Mouse (Mus musculus) urinary bladder, postnatal 14 days (tissue): Measurements from ENCODE around the gene Ermard.

Experiments used
- DNase-seq: peaks from one replicate; pipeline ENCODE4 v3.0.0; 2021; ENCODE audit warnings: low spot score

The Ermard gene

DNA sequence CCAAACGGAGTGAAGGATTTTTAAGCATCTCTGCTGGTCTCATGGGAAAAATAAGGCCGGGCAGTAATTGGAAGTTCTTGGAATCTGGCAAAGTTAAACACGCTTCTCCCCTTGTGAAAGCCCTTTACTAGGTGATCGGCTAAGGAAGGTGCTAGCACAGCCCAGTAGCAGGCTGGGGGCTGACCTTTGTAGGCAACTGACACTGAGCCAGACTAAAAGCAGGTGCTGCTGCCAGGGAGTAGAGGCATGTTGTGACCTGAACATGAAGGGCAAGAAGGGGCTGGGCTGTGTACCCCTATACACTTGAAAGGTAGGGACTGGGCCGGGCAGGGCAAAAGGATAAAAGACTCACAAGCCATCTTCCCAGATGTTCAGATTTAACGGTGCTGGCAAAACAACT lies 19.3 kb downstream of the Ermard start:
- DNase-seq, result no peak

DNA sequence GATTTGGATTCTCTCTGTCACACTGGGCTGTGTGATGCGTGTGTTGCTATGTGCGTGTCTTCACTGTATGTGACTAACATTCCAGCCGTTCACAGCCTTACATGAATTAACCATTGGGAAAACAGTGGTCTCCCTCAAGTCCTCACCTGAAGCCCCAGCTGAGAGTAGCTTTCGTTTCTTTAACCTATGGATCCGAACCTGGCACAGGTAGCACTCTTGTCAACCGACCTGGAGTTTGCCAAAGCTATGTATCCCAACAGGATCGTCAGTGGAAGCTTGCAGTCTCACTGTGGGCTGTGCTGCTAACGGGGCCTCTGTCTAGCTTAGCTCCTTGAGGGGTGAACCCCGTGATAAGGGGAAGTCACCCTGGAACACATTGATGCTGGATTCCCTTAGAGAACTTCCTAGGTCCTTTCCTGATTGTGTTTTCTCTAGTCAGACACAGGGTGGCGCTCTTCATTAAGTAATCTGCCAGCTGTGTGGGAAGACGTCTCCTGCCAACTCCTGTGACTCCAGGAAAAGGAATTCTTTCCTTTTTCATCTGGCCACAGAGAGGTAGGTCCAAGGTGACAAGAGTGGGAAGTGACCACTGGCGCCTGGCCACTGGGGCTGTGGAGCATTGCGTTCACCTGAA lies 24.5 kb downstream of the Ermard start:
- peak; percentile 60 for DNase-seq

GRCm38 (mm10) chr17:15066066-15066465 lies 25.1 kb downstream of the Ermard start:
- no peak for DNase-seq

- DNase-seq, result no peak
Observed at GRCm38 (mm10) chr17:15066911-15067310, 25.9 kb downstream of the Ermard start.

GRCm38 (mm10) chr17:15068040-15068792 lies 27.2 kb downstream of the Ermard start:
- no peak for DNase-seq

DNA sequence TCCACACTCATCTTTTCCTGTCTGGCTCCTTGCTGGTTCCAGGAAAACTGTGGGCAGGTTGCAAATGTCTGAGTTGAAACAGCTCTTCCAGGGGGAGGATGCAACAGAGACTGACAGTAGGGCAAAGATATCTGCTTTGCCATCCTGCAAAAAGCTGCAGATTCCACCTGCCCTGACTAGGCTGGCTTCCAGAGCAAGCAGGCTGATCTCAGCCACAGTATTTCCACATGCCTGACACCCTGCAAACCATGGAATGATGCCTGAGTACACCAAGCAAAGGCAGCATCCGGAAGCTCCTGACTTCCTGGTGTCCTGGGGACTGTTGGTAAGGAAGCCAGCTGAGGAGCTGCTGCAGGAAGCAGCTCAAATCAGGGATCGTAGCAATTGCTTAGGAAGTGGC lies 28.1 kb downstream of the Ermard start:
- DNase-seq, result no peak

- no peak for DNase-seq
Observed at GRCm38 (mm10) chr17:15072211-15072610, 31.2 kb downstream of the Ermard start.

DNA sequence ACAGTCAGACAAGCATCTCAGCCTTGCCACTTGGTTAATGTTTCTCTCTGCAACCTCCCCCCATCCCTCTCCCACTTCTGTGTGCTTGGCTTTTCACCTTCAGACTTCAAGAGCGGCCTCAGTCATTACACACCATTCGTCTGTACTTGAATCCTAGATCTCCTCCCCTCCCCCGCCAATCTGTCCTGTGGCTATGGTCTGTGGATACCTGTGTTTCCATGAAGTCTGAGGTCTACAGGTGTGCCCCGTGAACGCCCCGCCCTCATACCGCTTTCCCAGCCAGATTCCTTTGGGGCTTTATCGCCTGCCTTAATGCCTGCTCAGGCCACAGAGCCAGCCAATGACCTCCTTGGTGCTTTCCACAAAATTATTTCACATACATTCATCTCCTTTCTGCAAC lies 34.0 kb downstream of the Ermard start:
- peak; percentile 28 for DNase-seq

DNA sequence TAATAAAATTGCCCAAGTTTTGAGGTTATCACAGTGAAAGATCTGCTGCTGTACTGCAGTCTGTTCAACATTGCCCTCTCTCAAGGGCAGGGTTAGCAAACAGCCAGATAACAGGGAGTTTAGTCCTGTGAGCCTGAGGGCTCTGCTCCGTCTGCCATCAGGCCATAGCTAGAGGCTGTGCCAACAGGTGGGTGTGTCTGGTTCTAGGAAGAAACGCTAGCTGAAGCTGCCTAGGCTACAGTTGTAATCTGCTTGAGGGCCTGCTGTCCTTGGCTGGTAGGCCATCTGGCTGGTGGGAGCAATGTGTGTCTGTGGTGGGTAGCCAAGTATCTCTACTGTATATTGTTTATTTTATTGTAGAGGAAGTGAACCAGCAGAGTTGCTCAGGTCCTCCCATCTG lies 36.5 kb downstream of the Ermard start:
- DNase-seq, result peak; percentile 16

GRCm38 (mm10) chr17:15084226-15084848 lies 43.3 kb downstream of the Ermard start:
- no peak for DNase-seq

DNA sequence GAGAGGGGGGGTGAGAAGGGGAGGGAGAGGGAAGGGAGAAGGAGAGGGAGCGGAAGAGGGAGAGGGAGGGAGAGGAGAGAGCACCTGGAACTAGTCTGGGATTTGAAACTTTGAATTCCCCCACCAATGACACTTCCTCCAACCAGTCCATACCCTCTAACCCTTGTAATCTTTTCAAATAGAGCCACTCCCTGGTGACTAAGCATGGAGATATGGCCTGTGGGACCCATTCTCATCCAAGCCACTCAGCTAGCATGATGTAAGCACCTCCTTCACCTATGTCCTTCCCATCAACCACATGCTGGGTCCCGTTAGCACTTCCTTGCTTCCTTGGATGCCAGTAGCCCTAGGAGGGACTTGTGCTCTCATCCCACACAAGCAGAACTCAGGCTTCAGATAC lies 44.0 kb downstream of the Ermard start:
- no peak for DNase-seq

- no peak for DNase-seq
Observed at GRCm38 (mm10) chr17:15088166-15088565, 47.2 kb downstream of the Ermard start.

- DNase-seq, result no peak
Observed at GRCm38 (mm10) chr17:15088591-15089001, 47.6 kb downstream of the Ermard start.

DNA sequence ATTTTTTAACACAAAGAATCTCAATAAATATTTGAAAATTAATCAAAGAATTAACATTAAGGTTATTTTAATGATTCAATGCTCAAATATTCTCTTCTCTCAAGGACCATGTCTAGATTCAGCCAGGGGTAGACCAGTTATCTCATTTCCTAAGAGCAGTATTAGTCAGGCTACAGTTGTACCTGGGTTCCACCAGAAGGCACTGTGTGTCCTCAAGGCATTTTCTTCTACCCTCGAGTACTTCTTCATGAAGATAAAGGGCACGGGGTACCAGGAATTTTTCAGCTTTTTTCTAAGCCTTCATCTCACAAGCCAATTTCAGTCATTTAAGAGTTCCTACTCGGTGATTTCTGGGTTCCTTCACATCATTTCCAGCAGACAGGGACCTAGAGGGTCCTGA lies 50.7 kb downstream of the Ermard start:
- DNase-seq, result no peak

DNA sequence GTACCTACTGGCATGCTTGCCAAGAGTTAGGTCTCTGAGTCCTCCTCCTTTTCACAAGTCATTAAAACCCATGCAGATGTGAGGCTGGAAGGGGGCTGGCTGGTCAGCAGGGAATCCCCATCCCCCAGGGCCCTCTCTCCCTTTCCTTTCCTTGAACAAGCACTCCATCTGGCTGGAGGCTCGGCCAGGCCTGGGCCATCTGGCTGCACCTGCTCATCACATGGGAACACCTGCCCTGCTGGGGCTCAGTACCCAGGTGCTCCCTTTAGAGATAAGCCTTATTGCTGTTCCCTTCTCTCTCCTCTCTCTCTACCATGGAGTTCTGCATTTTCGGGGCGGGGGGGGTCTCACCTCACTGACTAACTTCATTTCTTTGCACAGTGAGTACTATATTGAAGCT lies 52.5 kb downstream of the Ermard start:
- DNase-seq, result no peak

DNA sequence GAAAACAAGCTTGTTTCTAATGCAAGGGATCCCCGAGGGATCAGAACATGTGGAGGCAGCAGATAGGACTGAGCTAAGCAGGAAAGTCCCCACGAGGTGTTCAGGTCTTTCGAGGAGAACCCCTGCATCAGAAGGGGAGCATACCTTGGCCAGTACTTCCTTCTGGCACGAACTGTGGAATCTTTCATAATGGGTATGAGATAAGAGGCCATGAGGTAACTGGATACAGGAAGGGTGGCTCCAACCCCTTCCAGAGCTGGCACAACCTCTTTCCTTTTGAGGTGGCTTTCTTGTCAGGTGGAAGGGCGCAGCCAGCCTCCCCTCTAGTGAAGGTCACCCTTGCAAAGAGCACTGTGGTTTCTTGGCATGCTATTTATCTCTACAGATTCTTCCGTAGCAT lies 55.8 kb downstream of the Ermard start:
- no peak for DNase-seq

DNA sequence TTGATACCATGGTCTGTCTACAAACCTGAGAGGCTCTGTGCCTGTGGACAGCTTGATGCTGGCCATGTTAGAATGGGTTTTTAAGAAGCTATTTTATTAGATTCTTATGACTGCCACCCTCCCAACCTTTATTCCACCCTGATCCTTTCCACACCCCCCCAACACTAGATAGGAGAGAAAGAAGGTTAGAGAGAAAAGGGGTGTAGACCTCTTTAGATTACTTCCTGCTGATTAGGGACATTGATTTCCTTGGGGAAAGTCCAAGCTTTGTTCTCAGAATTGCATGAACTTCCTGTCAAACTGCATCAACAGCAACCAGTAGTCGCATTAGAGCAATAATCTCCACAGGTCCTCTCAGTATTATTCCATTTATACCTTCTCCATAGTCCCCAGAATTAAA lies 57.7 kb downstream of the Ermard start:
- DNase-seq, result no peak

- no peak for DNase-seq
Observed at GRCm38 (mm10) chr17:15101355-15101754, 60.3 kb downstream of the Ermard start.

DNA sequence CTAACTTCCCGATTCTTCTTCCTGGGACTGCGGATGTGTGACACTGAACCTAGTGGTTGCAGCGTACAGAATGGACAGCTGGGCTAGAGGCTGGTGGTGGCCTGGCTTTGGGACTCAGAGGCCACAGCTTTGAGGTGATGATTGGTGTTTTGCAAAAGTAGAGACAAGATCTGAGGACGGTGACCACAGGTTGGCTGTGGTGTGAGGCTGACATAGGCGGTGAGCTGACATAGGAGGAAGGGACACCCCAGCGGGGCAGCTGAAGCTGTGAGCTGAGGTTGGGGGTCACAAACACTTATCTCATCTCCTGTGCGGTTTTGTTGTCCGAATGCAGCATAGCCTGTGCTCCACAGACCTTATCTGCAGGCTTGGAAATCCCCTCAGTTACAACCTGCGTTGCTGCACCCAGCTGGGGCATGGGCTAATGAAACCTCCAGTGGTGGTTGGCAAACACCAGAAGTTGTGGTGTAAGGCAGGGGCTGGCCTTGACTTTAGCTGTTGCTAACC lies 66.2 kb downstream of the Ermard start:
- DNase-seq, result no peak

- DNase-seq, result no peak
Observed at GRCm38 (mm10) chr17:15108473-15109441, 67.7 kb downstream of the Ermard start.

- DNase-seq, result no peak
Observed at GRCm38 (mm10) chr17:15115550-15115949, 74.5 kb downstream of the Ermard start.

DNA sequence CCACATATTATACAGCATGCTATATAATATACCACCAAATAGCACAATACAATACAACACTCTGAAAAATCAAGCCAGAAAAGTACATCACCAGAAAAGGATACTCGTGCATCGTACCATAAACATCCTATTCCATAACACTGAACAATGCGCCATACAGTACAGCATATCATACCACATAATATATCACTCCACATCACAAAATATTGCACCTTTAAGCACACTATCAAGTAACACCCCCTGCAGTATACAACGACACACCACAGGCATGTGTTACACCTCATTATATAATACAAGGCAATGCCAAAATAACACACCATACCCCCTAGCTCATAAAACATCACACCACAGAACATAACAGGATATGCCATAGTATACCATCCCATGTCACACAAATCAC lies 79.1 kb downstream of the Ermard start:
- DNase-seq, result no peak
